Mouse (Mus musculus) stomach, embryonic 15.5 days (tissue): ENCODE measurements around the gene Anapc13. TPM values are rescaled to one million over a fixed set of nuclear protein-coding genes. Genes with fewer than 3 reads are reported as not detected.

Experiments used
- ATAC-seq: fragments of 200-750 bp; cut with Nextera tagmentation; 2 replicates; pipeline ENCODE4 v1.8.0; 2017; ENCODE audit warnings: low read depth, moderate number of reproducible peaks, moderate TSS enrichment; ENCODE audit not compliant: insufficient read depth, low FRiP score
- H3K27ac ChIP-seq: fragments of 300-500 bp; sonication (generic); 2 replicates; pipeline ENCODE4 v1.5.1; 2015; ENCODE audit warnings: mild to moderate bottlenecking, inconsistent platforms
- H3K27me3 ChIP-seq: fragments of 300-500 bp; sonication (generic); replicated peaks from 2 replicates; pipeline ENCODE4 v1.6.1; 2015; ENCODE audit warnings: inconsistent platforms
- H3K36me3 ChIP-seq: fragments of 300-500 bp; sonication (generic); 2 replicates; pipeline ENCODE4 v1.6.1; 2015; ENCODE audit warnings: inconsistent platforms
- H3K4me1 ChIP-seq: fragments of 300-500 bp; sonication (generic); 2 replicates; pipeline ENCODE4 v1.6.1; 2015; ENCODE audit warnings: inconsistent platforms
- H3K4me2 ChIP-seq: fragments of 300-500 bp; sonication (generic); 2 replicates; pipeline ENCODE4 v1.6.1; 2015; ENCODE audit warnings: mild to moderate bottlenecking, inconsistent platforms
- H3K4me3 ChIP-seq: fragments of 300-500 bp; sonication (generic); replicated peaks from 2 replicates; pipeline ENCODE4 v1.5.1; 2015; ENCODE audit warnings: inconsistent platforms
- H3K9ac ChIP-seq: fragments of 300-500 bp; sonication (generic); 2 replicates; pipeline ENCODE4 v1.6.1; 2015; ENCODE audit warnings: inconsistent platforms
- H3K9me3 ChIP-seq: fragments of 300-500 bp; sonication (generic); 2 replicates; pipeline ENCODE4 v1.6.1; 2016; ENCODE audit warnings: inconsistent platforms
- WGBS: fragments of 180-500 bp; shearing (Covaris S2); methylation state at CpG from one replicate; pipeline ENCODE4 v1.1.7; 2015; 5-methylcytosine and 5-hydroxymethylcytosine counted together
- polyA plus RNA-seq: library from polyadenylated mRNA; unstranded; fragments of >200 nt; fragmentation: Nextera tagmentation; extraction: Ambion mirVana; gene quantifications from 2 replicates; pipeline ENCODE4 v1.2.1, GENCODE M21; 2015

Gene Anapc13
- polyA plus RNA-seq, 1 experiment from 2014 or later, result 191 TPM

GRCm38 (mm10) chr9:102615071-102615470 lies 11.0 kb upstream of the Anapc13 start:
- H3K36me3 ChIP-seq, result peaks cover 17% of the 10 kb centered on the region; the same call in 1 of the 2 replicates
- no peak overlapping the region for H3K4me3 ChIP-seq
- no peaks in the 10 kb centered on the region for H3K27me3 ChIP-seq
- H3K9me3 ChIP-seq, result no peaks in the 10 kb centered on the region
- H3K9ac ChIP-seq, result no peak overlapping the region
- H3K4me1 ChIP-seq, result no peaks in the 10 kb centered on the region
- no peak overlapping the region for H3K27ac ChIP-seq
- WGBS, result 79% methylated on average over 3 of the region's 3 CpGs
- no peak overlapping the region for H3K4me2 ChIP-seq
- ATAC-seq, result no peak

- ATAC-seq, result no peak
- 73% methylated on average over 9 of the region's 9 CpGs for WGBS
- Histone ChIP-seq H3K4me2 (no peak overlapping the region), H3K9me3 (no peaks in the 10 kb centered on the region), H3K27me3 (no peaks in the 10 kb centered on the region), H3K9ac (no peak overlapping the region), H3K36me3 (peaks cover 17% of the 10 kb centered on the region; the same call in 1 of the 2 replicates), H3K4me1 (no peaks in the 10 kb centered on the region), H3K4me3 (no peak overlapping the region), H3K27ac (no peak overlapping the region)
Observed at GRCm38 (mm10) chr9:102616267-102616666, 9.8 kb upstream of the Anapc13 start.

- Histone ChIP-seq H3K4me3 (no peak overlapping the region), H3K9ac (no peak overlapping the region), H3K27ac (no peak overlapping the region), H3K4me1 (peaks cover 7% of the 10 kb centered on the region; the same call in 1 of the 2 replicates), H3K9me3 (no peaks in the 10 kb centered on the region), H3K4me2 (no peak overlapping the region), H3K36me3 (peaks cover 3% of the 10 kb centered on the region; the same call in 1 of the 2 replicates), H3K27me3 (no peaks in the 10 kb centered on the region)
- 51% methylated on average over 5 of the region's 5 CpGs for WGBS
- ATAC-seq, result no peak
Observed at GRCm38 (mm10) chr9:102621385-102621784, 4.7 kb upstream of the Anapc13 start.

GRCm38 (mm10) chr9:102622192-102622857 lies 3.8 kb upstream of the Anapc13 start:
- Histone ChIP-seq H3K27me3 (no peaks in the 10 kb centered on the region), H3K9ac (no peak overlapping the region), H3K27ac (no peak overlapping the region), H3K4me3 (no peak overlapping the region), H3K9me3 (no peaks in the 10 kb centered on the region), H3K4me2 (no peak overlapping the region), H3K4me1 (peaks cover 10% of the 10 kb centered on the region), H3K36me3 (no peaks in the 10 kb centered on the region)
- WGBS, result 34% methylated on average over 5 of the region's 5 CpGs
- no peak for ATAC-seq

DNA sequence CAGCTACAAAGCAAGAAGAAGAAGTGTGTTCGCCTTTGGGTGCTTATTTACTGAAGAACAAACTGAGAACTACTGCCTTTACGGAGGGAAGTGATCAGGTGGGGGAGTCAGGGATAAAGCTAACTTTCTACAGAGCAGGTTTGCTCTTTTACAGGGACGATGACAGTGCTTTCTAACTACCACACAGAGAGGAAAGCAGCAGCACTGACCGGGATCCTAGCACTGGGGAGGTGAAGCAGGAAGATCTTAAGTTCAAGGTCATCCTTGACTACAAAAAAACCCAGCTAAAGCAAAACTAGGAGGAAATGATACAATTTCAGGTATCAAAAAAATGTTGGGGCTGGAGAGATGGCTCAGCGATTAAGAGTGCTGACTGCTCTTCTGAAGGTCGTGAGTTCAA lies 3.2 kb upstream of the Anapc13 start:
- ATAC-seq, result no peak
- Histone ChIP-seq H3K4me1 (peaks cover 14% of the 10 kb centered on the region), H3K9ac (no peak overlapping the region), H3K27ac (no peak overlapping the region), H3K4me2 (no peak overlapping the region), H3K27me3 (no peaks in the 10 kb centered on the region), H3K4me3 (no peak overlapping the region), H3K36me3 (no peaks in the 10 kb centered on the region), H3K9me3 (no peaks in the 10 kb centered on the region)
- WGBS, result 83% methylated on average over 6 of the region's 6 CpGs

- no peaks in the 10 kb centered on the region for H3K27me3 ChIP-seq
- no peak overlapping the region for H3K4me3 ChIP-seq
- no peak overlapping the region for H3K9ac ChIP-seq
- no peak overlapping the region for H3K27ac ChIP-seq
- H3K4me2 ChIP-seq, result no peak overlapping the region
- WGBS, result 82% methylated on average over 7 of the region's 7 CpGs
- no peak for ATAC-seq
- H3K9me3 ChIP-seq, result no peaks in the 10 kb centered on the region
- H3K36me3 ChIP-seq, result no peaks in the 10 kb centered on the region
- H3K4me1 ChIP-seq, result peaks cover 14% of the 10 kb centered on the region
Observed at GRCm38 (mm10) chr9:102623581-102623980, 2.5 kb upstream of the Anapc13 start.

DNA sequence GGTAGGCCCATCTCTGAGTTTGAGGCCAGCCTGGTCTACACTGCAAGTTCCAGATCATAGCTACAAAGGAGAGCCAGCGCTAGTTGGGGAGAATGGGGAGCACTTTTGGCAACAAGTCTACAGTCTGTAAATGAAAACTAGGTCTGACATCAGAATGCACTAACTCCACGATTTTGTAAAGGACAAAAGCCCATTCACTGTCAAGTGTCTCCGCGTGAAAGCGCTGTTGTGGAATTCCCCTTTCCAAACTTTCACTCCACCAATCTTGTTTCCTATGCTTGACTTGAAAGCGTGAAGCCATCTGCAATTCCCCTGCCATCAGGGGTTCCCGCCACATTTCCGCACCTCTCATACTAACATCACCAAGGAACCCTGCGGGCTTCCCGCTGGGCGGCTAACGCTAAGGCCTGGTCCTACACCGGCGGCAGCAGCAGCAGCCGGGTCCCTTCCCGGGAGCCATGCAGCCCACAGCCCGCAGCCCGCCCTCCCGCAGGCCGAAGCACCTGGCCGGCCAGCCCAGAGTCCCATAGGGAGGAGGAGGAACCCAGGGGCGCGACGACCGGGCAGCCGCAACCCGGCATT lies 604 bp upstream of the Anapc13 start:
- Histone ChIP-seq H3K4me3 (peak overlapping the region; percentile 94), H3K4me1 (peaks cover 14% of the 10 kb centered on the region), H3K9me3 (no peaks in the 10 kb centered on the region), H3K27ac (peak overlapping the region; percentile 97), H3K27me3 (no peaks in the 10 kb centered on the region), H3K4me2 (peak overlapping the region; percentile 71), H3K9ac (peak overlapping the region; percentile 99), H3K36me3 (no peaks in the 10 kb centered on the region)
- ATAC-seq, result peak; percentile 58
- WGBS, result under 1% methylated on average over 27 of the region's 27 CpGs

DNA sequence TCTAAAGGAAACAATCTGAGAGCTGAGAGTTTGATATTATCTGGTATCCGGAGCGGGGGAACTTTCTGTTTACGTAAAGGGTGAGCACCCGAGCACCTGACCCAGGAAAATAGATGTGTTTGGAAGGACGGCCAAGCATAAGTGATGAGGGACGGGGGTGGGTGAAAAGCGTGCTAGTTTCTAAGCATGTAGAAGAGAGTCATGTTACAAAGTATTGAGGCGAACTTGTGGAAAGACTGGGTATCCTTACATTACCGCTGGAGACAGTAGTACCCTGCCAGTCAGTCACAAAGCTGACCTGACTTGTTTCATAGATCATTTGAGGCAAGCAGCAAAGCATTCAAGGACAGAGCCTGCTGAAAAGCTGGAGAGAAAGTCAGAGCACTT lies 736 bp downstream of the Anapc13 start:
- under 1% methylated on average over 9 of the region's 9 CpGs for WGBS
- Histone ChIP-seq H3K36me3 (no peaks in the 10 kb centered on the region), H3K4me3 (peak overlapping the region; percentile 94), H3K27me3 (no peaks in the 10 kb centered on the region), H3K4me1 (peaks cover 14% of the 10 kb centered on the region), H3K9me3 (no peaks in the 10 kb centered on the region), H3K4me2 (peak overlapping the region; percentile 62), H3K9ac (peak overlapping the region; percentile 52), H3K27ac (peak overlapping the region; percentile 97)
- no peak; the same call in 1 of the 2 replicates for ATAC-seq

GRCm38 (mm10) chr9:102627442-102627841 lies 1.3 kb downstream of the Anapc13 start:
- peak overlapping the region; percentile 97; the same call in 1 of the 2 replicates for H3K27ac ChIP-seq
- WGBS, result 65% methylated on average over 7 of the region's 7 CpGs
- H3K27me3 ChIP-seq, result no peaks in the 10 kb centered on the region
- no peaks in the 10 kb centered on the region for H3K36me3 ChIP-seq
- H3K4me2 ChIP-seq, result peak overlapping the region; percentile 62
- no peak overlapping the region for H3K9ac ChIP-seq
- peaks cover 14% of the 10 kb centered on the region for H3K4me1 ChIP-seq
- H3K9me3 ChIP-seq, result no peaks in the 10 kb centered on the region
- H3K4me3 ChIP-seq, result peak overlapping the region; percentile 94; the same call in 1 of the 2 replicates
- ATAC-seq, result no peak

DNA sequence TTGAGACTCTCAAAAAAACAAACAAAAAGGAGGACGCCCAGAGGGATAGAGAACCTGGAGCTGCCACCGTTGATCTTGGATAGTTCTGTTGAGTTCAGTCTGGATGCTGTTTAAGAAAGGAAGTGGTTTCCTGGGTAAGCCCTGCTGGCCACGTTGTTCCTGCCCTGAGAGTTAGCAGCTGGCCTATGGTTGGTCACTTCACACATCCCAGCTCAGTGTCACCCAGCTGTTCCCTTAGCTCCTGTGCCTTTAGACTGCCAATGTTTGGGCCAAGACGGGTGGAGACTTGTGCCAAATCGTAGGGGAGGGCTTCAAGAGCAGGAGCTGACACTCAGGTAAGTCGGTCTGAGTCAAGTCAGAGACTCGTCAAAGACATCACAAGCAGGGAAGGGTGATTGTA lies 3.0 kb downstream of the Anapc13 start:
- Histone ChIP-seq H3K4me2 (no peak overlapping the region), H3K9me3 (no peaks in the 10 kb centered on the region), H3K4me3 (no peak overlapping the region), H3K4me1 (peaks cover 20% of the 10 kb centered on the region), H3K27me3 (no peaks in the 10 kb centered on the region), H3K9ac (no peak overlapping the region), H3K36me3 (no peaks in the 10 kb centered on the region), H3K27ac (no peak overlapping the region)
- 55% methylated on average over 7 of the region's 7 CpGs for WGBS
- no peak for ATAC-seq

DNA sequence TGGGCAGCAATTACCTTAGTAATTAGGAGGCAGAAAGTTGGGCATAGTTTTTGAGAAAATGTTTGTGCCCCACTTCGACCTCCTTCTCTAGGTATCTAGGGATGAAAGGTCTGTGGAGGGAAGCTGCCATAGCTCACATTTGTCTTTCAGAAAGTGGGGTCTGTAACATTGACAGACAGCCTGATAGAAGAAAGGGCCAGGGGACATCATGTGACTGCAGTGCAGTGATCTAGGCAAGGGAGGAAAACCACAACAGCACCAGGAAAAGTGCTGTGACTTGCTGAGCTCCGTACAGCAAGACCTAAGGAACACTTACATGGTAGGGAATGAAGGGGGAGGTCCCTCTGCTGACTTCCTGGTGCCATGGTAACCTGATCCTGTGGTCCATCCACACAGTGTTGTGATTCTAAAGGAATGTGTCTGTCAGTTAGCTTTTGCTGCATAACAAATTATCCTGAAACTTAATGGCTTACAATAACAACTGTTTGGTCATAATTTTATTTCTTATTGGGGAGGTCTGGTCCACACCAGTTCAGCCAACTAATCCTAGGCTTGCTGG lies 5.6 kb downstream of the Anapc13 start:
- H3K9me3 ChIP-seq, result no peaks in the 10 kb centered on the region
- H3K4me2 ChIP-seq, result no peak overlapping the region
- peaks cover 14% of the 10 kb centered on the region for H3K4me1 ChIP-seq
- ATAC-seq, result no peak
- no peak overlapping the region for H3K4me3 ChIP-seq
- H3K9ac ChIP-seq, result no peak overlapping the region
- 0 out of 2 replicates have a peak overlapping the region, but pooled peaks have one; percentile 10 for H3K27ac ChIP-seq
- 63% methylated on average over 2 of the region's 2 CpGs for WGBS
- no peaks in the 10 kb centered on the region for H3K36me3 ChIP-seq
- no peaks in the 10 kb centered on the region for H3K27me3 ChIP-seq

- Histone ChIP-seq H3K4me3 (no peak overlapping the region), H3K9me3 (no peaks in the 10 kb centered on the region), H3K36me3 (no peaks in the 10 kb centered on the region), H3K9ac (no peak overlapping the region), H3K27ac (0 out of 2 replicates have a peak overlapping the region, but pooled peaks have one; percentile 10), H3K4me2 (no peak overlapping the region), H3K4me1 (peaks cover 18% of the 10 kb centered on the region), H3K27me3 (no peaks in the 10 kb centered on the region)
- 66% methylated on average over 4 of the region's 4 CpGs for WGBS
- no peak for ATAC-seq
Observed at GRCm38 (mm10) chr9:102632173-102632572, 6.1 kb downstream of the Anapc13 start.
